Comparison of ENCODE assay signal across 8 mouse cellular contexts in the genomic region with DNA sequence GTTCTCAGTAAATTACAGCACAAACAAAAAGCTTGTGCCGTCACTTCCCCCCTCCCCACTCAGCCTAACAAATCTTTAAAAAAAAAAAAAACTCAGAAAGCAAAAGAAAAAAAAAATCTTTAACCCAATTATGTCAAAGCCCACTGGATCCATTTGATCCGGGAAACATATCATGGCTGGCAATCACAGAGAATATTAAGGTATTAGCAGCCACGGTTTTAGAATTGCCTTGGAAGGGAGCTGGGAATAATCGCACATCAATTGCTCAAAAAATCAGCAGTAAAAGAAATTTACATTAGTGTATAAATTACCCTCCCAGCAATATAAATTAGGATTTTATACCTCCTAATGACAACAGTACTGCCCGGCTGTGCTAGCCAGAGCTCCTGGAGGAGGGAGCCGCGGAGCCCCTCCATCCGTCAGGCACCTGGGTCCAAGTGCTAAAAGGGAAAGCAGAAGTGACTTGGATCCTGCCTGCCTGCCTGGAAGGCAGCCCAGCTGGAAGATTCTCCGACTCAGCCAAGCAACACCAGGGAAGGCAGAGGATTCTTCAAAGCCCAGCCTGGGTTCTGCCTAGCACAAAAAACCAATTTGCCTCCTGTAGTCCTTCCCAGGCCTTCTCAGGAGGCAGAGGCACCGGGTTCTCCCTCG.
DNase-seq lines count a peak whose midpoint lies in the region; ATAC-seq lines count a peak whose summit lies in the region.

No protein-coding gene starts in this region.

- ATAC-seq in cerebellum, adult (ENCODE audit: insufficient number of reproducible peaks, low FRiP score, low TSS enrichment) = no peak; the same call in 1 of the 2 replicates

- peak; percentile 35 for DNase-seq in cerebellum, adult 11 months
- peak; percentile 14 for DNase-seq in lung, postnatal 10 days
- DNase-seq in lung, postnatal 4 days = no peak
- DNase-seq in gastrocnemius, postnatal 25 days = peak; percentile 39
- peak; percentile 65 to 76 for DNase-seq in right cerebral cortex, postnatal 10 days (ENCODE audit: low spot score in 2 of 2)
- no peak for DNase-seq in embryo, embryonic 10.5 days (ENCODE audit: low spot score)
- no peak for DNase-seq in adrenal gland, postnatal 36 days

Comparison
In these comparisons a context has a peak if more than half of its experiments do, and no peak if none do; other contexts are left out.
1. DNase-seq: peak in cerebellum, adult 11 months (single experiment), lung, postnatal 10 days (single experiment), gastrocnemius, postnatal 25 days (single experiment) and right cerebral cortex, postnatal 10 days (2 of 2); none in lung, postnatal 4 days (0 of 2), embryo, embryonic 10.5 days (single experiment) and adrenal gland, postnatal 36 days (0 of 2).